Mouse (Mus musculus) embryo, embryonic 9.5 days (tissue): ENCODE data around the gene Cyp2f2.
A peak's percentile ranks its signal among the peaks of the same experiment; 100 is the strongest.

Experiments used
- DNase-seq: peaks from one replicate; pipeline ENCODE4 v3.0.0-alpha.2; 2017; ENCODE audit errors: extremely low spot score

The Cyp2f2 gene

DNA sequence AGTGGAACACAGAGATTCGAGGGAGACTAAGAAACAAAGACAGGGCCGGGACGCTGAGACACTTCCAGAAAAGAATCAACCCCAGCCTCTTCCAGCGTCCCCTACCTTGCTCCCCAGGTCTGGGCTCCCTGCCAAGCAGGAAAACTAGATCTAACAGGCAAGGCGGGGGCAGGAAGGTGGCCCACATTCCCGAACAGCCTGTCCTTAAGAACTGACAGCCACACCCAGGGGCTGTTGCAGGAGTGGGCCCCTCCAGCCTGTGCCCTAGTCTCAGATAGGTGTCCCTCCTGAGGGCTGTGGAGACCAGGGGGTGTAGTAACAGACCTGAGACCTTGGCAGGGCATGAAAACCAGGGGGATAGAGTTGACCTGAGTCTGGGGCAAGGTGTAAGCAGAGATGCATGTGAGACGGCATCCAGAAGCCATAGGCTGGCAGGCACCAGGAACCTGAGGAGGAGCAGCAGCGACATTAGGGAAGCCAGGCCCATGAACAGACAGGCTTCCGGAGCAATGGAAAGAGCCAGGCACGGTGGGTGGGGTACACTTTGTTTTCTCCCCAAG is 33.6 kb downstream of the Cyp2f2 start, which contains the start of gene Cyp2t4:
Cyp2t4 (plus strand) TSS at position 510 of the 560 bp plus-strand sequence.
- DNase-seq = no peak

DNA sequence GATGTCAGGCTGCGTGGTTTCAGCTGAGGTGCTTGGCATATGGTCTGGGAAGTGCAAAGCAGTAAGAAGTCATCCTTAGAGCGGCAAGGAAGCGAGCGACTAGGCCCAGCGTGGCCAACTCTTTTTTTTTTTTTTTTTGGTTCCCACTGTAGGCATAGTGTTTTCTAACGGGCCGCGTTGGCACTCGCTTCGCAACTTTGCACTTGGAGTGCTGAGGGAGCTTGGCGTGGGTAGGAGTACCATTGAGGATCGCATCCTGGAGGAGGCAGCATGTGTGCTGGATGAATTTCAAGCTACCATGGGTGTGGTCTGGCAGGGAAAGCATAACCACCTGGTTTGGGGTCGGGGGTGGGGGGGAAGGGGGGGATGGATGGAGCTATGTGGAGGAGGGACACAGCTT is 36.3 kb downstream of the Cyp2f2 start:
- no peak for DNase-seq

DNA sequence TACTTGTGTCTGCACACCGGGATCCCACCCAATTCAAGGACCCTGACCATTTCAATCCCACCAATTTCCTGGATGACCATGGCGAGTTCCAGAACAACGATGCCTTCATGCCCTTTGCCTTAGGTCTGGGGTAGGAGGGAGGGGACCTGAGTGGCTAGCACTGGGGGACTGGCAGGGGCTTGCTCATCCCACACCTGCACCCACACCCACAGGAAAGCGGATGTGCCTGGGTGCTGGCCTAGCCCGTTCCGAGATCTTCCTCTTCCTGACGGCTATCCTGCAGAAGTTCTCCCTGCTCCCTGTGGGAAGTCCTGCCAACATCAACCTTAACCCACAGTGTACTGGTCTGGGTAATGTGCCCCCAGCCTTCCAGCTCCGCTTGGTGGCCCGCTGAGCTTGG is 38.5 kb downstream of the Cyp2f2 start:
- DNase-seq = no peak

DNA sequence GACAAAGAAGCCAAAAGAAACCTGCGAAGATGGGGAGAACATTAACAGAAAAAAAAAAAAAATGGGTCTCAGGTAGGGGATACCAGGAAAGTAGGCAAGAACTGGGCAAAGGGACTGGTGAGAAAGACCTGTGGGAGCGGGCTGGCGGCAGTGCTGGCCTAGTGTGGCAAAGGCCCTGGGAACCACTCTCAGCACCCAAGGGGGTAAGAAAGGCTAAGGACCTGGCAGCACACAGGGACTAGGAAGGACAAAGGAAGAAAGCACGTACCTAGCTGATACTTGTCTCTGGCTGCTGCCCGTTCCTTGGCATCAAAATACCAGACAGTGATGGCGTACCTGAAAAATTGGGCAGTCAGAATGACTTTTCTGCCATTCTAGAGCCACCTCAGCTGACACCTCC is 39.5 kb downstream of the Cyp2f2 start:
- no peak for DNase-seq

DNA sequence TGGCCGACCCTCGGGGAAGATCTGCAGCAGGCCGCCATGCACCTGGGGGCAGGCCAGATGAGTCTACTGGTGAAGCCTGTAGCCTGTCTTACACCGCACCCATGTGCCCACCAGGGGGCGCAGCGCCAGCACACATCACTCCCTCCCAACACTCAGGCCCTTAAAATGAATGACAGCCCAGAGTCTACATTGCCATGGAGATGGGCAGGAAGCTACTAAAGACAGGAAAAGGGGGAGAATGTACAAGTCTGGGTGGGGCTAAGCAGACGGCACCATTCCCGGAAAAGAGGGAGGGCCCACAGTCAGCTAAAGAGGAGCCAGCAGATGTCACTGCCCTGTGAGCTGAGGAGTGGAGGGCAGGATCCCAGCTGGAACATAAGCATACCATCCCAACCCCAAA is 40.2 kb downstream of the Cyp2f2 start:
- DNase-seq = peak; percentile 84

DNA sequence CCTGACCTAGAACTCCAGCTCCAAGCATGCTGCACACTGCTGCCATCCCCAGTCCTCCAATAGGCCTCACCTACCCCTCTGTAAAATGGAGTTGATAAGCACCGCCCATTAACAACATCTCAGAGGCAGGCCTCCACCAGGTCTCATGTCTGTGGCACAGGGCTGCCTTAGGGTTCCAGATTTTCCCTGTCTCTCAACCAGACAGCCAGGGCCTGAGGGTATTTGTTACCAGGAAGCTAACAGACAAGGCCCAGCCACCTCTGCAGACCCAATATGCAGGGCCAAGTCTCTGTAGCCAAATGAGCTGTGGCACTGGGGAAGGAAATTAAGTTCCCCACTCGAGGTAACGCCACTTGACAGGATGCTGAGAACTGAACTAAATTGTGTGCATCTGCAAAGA is 41.2 kb downstream of the Cyp2f2 start:
- no peak for DNase-seq

DNA sequence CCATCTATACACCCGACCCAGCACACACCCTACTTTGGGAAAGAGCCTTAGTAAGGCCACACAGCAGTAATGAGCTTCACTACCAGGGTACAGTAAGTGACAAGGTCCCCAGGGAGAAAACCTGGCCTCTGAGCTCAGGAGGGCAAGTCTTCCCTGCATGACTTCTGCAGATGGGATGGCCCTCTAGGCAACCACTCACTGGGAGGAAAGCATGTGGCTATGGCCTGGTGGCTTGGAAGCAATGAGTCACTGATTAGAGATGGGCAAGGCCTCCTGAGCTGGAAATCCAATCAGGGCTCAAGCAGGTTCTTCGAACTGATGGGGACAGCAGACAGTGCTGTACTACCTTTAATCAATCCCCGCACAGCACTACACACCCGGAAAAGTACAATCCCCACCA is 42.0 kb downstream of the Cyp2f2 start:
- DNase-seq = no peak

DNA sequence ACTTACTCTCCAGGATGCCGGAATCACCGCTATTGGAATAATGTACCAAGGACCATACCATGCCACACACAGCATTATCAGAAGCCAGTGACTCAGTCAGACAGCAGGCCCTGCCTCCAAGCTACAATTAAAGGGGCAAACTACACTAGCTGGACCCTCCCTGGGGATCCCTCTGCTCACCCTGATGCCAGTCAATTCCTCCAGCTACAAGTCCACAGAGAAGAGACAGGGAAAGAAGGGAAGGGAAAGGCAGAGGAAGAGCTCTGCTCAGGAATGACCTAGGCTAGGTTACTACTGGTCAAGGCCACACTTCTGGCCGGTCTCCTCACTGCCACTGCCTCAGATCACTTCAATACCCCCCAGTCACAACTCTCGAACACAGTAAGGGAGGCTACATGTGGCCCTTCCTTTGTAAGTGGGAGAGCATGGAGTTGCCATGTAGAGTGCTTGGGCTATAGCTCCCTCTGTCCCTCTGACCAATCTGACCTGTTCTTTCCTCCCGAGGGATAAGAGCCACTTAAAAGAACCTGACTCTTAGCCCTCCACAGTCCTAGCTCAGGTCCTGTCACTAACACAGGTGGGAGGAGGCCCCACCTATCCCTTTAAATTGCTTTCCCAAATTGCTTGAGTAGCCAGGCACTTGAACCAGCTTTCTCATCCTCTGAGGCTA is 43.2 kb downstream of the Cyp2f2 start:
- DNase-seq = no peak

DNA sequence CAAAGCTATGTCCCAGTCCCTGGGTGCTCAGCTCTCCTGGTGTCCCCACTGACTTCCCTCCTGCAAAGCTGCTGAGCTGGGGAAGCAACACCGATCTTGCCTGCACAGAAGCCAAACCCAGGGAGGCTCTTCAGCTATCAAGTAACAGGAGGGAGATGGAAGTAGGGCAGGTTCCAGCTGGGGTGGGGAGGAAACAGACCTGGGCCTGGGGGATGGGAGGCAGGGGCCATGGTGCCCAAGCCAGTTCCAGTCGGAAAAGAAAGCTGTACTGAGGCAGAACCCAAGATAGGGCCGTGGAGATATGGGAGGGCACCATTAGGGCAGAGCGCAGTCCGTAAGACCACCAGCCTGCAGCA is 43.7 kb downstream of the Cyp2f2 start:
- no peak for DNase-seq

DNA sequence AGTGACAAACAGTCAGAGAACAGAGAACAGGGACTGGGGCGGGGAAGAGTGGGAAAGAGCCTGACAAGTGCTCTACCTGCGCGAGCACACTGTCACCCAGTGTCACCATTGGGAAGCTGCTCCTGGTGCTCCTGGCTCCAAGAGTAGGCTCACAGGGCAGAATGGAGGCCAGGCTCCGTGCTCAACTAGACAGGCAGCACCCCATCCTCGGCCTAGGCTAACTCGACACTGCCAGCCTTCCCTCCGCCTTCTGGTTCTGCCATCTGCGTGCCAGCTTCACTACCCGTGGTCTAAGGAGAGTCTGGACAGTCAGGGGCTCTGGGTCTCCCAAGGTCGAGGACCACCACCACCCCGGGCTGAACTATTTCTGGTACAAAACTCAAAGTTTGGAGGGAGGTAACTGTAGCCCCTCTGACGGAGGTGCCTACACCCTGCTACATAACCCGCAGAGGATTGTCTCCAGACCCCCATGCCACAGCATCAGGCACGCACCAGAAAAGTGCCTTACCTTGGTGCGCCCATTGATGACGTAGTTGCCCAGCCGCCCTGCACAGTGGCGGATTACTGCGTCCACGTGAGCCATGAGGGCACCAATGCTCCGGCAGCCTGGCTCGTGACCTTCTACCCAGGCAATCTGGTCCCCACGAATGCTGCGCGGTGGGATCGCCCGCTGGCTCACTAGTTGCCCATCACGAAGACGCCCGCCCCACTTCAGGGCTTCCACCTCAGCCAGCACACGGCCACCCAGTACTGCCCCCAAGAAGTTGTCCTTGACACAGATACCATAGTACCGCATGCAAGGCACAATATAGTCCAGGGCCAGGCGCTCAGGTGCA is 44.6 kb downstream of the Cyp2f2 start:
- DNase-seq = no peak

DNA sequence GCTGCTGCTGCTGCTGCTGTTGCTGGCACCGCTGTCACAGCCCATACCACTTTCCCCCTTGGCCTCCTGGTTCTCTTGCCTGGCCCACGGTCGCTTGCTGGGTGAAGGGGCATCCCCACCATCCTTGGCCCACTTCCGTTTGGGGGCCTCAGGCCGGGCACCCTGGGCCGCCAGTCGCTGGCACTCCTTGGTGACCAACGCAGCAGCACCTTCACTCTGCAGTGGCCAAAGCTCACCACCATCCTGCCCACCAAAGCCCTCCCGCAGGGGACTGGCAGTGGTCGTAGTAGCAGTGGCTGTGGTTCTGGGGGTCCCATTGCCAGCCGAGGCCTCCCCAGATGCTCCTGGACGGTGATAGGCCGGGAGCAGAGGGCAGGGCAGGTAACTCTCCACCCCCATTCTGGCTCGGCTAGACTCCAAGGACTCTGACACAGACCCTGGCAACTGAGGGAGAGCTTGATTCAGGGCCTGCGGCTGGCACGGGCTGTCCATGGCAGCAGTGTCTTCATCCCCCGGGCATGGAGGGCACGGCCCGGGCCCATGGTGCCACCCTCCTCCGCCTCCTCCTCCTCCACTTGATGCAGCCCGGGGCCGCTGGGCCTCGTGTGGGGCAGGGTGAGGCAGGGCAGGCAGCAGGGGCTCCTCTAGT is 45.4 kb downstream of the Cyp2f2 start:
- DNase-seq = no peak

DNA sequence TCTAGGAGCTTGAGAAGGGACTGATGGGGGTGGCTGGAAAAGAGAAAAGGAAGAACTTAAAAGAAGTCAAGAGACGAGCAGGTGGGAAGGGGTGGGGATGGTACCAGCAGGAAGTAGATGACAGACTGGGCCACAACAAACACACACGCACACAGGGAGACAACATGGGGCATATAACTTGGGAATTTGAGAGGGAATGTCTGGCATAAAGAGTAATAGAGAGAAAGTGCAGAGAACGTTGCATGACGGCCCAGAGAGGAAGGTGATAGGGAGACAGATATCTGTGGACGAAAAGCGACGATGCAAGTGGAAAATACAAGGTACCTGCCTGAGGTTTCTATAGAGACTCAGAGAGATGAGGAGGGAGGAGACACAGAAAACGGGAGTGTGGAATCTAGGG is 46.0 kb downstream of the Cyp2f2 start:
- DNase-seq = no peak

DNA sequence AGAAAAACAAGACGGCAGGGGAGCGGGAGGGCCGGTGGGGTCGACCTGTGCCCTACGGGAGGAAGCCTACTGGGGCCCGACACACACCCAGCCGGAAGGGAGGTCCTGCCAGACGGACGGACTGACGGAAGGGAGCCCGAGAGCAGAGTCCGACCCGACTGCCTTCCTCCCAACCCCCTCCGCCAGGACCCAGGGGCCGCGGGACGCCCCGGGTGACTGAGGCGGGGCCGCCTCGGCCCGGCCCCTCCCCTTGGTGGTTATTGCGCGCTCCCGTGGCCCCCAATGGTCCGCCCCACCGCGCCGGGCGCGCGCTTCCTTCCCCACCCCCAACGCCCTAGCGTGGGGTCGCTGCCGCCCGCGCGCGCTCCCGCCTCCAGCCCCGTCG is 46.5 kb downstream of the Cyp2f2 start:
- DNase-seq = peak; percentile 89

DNA sequence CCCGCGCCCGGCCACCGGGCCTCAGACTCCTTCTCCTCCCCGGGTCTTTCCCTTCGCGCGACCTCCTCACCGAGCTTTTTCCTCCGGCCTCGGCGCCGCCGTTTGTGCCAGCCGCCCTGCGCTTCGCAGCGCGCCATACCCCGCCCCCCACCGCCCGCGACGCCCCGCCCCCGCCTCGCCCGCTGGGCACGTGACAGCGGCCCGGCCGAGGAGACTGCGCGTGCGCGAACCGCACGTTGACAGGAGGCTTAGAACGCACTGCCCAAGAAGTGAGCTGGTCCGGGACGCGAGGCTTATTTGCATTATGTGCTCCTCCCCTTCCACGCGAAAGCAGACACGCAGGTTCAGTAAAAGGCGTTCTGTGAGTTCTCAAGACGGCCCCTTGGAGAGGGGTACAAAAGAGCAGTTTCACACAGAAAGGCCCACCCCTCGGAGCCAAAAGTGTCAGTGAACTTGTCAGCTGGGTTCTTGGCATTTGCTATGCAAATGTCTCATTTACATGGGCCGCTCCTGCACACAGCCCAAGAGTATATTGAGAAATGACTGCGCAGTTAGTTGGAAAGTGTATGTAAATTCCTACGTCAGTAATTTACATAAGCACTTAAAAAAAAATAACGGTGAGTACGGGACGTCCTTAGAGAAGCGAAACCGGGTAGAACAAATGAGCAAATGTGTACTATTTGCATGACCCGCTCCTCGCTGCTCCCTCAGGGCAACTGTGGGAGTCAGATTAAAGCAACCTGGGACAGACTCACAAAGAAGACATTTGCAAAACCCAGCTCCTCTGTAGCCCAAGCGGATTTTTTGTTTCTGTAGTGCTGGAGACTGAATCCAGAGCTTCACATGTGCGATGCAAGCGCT is 47.1 kb downstream of the Cyp2f2 start, which contains the start of gene Egln2:
Egln2 (minus strand) TSS at position 189 of the 861 bp plus-strand sequence.
- DNase-seq = peak; percentile 94

DNA sequence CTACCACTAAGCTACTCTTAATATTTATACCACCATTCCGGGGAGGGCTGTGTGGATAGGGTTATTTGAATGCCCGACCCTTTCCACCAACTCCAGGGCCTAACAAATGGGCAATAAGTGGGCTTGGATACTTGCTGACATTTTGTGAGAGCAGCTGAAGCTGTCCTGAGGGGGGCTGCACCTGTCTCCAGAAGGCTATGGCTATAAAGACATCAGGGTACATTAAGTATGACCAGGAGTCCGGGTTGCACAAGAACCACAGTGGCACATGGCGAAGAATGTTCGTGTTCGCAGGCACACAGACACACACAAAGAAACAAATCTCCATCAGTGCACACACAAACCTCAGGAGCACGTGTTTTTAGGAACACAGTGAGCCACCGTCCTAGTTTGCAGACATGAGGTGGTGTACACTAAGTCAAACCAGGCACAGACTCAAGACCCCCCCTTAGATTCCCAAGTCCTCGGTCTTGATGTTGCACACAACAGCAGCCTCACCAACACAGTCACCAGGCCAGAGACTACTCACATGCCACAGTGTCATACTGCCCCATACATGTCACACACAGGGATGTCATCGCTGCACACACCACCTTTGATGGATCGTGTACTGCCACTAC is 47.9 kb downstream of the Cyp2f2 start:
- no peak for DNase-seq

DNA sequence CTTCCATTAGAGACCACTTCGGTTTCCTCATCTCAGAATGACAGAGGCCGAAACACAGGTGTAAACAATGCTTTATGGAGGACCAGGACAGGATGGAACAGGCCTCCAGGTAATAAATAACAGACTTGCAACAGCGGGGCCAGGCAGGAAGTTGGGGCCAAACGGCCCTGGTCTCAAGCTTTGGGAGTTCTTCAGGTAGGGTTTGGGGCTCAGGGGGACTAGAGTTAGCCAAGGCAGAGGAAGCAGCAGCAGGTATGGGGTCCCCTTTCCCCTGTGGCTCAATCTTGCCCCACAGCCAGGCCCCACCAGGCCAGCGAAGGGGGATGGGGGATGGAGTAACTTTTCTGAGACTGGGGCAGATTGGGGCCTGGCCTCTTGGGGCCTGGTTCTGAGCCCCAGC is 48.7 kb downstream of the Cyp2f2 start:
- no peak for DNase-seq

DNA sequence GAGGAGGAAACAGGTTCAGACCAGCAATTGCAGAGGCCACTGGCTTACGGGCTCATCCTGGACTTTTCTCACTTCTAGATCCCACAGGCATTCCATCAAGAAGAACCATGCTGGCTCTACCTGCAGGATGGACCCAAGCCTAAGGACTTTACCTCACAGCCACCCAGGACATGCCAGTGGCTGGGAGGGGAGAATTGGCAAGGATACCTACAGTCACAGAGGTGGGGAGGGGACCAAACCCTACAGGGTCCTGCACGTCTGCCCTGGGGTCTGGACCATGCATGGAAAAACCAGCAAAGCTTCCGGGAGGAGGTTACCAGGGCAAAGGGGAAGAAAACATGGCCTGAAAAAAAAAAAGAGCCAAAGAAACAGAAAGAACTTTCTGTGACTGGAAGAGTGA is 51.3 kb downstream of the Cyp2f2 start:
- no peak for DNase-seq

DNA sequence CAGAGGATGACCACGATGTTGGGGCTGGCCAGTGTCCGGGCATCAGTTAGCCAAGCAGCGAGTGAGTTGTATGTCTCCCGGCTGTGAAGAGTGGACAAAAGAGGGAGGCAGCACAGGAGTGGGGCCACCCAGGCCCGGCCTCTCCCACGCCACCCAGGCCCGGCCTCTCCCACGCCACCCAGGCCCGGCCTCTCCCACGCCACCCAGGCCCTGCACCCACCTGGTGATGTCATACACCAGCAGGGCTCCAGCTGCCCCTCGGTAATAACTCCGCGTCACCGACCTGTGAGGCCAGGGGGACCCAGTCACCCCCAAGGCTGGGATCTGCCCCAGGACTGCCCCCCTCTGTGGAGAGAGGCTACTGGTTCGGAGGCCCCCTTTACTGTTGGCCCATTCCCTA is 54.8 kb downstream of the Cyp2f2 start:
- no peak for DNase-seq

DNA sequence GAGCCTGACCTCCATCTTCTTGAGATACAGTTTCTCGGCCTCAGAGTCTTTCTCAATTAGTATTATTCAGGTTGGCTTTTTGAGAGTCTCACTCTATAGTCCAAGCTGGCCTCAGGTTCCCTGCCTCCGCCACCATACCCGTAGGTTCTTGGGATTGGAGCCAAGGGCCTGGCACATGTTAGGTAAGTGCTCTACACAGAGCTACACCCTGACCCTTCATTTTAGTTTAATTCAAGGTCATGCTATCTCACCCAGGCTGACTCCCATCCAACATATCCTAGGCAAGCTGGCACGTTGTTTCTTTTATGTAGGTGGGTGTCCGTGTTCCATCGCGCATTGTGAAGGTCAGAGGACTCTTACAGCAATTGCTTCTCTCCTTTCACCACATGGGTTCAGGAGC is 55.2 kb downstream of the Cyp2f2 start:
- DNase-seq = no peak

DNA sequence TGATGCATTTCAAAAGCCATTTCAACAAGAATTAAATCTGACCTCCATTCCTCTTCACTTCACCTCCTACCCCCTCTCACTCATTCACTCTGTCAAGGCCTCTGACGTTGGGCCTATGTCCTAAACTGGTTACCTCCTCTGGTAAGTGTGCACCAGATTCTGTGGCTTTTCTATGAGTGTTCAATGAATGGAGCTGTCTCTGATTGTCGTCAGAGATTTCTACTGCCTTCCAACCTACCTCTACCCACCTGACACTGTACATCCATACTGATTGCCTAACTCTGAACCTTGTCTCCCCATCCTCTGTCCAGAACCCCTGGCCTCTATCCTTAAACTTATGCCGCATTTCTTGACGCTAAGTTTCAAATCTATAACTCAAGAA is 58.2 kb downstream of the Cyp2f2 start:
- DNase-seq = no peak
